Mouse (Mus musculus): Measurements from ENCODE around the gene Mthfd1l. TPM values are rescaled to one million over a fixed set of nuclear protein-coding genes. Genes with fewer than 3 reads are reported as not detected.
"Not testable (repeated sequence)": the region's sequence is repeated elsewhere in the genome, so short reads cannot be mapped to it uniquely, and the experiment has no call there.

Gene Mthfd1l
- total RNA-seq, 2 experiments from 2014 or later, result 0.72 to 0.74 TPM

DNA sequence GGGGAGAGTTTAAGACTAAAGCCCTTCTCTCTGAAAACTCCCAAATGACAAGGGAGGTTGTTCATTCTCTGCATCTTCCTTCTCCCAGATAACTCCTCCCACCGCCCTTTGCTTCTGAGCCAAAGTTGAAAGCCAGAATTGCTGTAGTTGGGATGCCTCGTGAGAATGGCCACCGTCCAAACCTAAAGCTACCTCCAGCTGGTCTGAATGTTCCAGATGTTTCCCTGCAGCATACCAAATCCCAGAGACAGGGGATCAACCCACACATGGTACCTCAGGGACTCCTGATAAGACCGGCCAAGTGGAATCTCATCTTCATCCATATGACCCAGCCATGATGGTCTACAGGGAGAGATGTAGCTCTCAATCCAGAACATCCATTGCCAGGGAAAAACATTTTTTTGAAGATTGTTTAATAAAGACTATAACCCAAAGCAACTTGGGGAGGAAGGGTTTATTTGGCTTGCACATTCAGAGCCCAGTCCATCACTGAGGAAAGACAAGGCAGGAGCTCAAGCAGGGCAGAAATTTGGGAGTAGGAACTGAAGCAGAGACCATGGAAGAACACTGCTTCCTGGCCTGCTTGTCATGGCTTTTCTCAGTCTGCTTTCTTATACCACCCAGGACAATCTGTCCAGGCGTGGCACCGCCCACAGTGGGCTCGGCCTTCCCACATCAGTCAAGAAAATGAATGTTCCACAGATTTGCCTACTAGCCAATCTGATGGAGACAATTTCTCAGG lies 206.3 kb downstream of the Mthfd1l start:
- intact Hi-C loops (cut with DNase I), result no loop called here
- peak in 1 of 2 experiments; percentile 33 for DNase-seq

DNA sequence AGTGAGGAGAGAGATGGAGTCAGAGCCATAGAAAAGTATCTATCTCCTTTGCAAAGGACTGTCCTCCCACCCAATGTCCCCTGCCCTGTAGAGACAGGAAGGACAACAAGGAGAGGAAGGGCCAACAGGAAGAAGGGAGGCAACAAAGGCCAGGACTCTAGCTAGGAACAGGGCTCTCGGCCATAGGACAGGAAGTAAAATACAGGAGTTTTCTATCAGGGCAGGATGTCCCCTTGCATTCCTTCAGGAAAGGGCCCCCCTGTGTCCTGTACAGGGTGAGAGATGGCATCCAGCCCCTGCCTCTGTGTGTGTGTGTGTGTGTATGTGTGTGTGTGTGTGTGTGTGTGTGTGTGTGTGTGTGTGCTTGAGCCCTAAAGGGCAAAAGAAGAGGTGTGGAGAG lies 209.0 kb downstream of the Mthfd1l start:
- intact Hi-C loops (cut with DNase I), result no loop called here
- no peak for DNase-seq

DNA sequence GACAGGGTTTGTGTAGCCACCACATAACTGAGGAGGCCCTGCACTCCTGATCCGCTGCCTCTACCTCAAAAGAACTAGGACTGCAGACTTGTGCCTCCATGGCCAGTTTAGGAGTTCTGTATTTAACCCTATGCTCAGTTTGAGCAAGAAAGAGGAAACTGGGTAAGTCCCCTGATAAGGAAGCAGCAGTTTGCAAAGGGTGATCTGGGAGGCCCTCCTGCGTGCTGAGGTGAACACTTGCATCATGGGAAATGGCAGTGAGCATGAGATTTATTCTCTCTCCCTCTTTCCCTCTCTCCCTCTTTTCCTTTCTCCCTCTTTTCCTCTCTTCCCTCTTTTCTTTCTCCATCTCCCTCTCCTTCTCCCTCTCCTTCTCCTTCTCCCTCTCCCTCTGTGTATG lies 209.5 kb downstream of the Mthfd1l start:
- intact Hi-C loops (cut with DNase I), result no loop called here
- DNase-seq, result no peak

DNA sequence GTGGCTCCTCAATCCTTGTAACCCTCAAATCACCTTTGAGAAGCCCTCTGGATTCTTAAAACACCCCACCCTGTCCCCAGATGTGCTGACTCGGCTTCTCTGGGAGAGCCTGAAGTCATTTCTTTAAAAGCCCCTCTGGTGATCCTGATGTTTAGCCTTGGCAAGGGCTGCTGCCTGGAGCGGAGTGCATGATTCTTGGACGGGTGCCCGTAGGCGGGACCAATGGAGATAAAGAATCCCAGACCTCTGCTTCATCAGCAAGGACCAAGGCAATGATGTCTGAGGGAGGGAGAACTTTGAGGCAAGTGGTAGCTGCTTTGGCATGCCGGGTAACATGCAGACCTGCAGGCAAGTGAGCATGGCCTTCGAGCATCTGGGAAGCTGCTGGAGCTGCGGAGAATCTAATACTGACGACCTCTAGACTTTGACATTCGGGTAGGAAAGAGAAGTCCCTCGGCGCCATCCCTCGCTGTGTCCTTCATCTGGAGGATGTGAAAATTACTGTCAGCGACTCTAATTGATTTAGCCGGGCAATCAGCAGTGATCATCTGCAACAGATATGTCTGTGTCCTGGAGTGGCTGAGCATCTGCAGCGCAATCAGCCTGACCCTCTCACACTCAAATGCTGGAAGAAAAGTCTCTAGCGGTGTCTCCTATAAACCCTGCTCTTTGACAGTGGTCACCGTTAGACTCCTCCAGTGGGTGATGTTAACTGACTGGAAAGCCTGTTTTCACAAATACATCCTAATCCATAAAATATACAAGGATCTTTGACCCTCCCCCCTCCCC lies 215.9 kb downstream of the Mthfd1l start:
- intact Hi-C loops (cut with DNase I), result no loop called here
- DNase-seq, result peak; percentile 44 to 50

DNA sequence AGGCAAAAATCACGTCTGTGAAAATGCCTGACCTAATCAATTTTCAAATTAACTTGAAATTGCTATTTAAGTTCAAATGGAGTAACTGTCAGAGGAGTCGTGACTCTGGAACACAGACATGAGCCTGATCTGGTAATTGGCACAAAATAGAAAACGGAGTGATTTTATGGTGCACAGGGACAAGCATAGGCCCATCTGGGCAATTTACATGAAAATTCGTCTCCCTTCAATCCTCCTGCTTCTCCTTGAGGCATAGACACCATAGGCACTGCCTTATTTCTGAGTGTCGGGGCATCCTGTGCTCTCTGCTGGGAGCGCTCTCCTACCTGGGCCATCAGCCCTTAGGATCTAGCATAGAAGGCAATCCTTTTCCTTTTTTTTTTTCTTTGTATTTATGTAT lies 216.5 kb downstream of the Mthfd1l start:
- DNase-seq, result no peak
- intact Hi-C loops (cut with DNase I), result no loop called here

DNA sequence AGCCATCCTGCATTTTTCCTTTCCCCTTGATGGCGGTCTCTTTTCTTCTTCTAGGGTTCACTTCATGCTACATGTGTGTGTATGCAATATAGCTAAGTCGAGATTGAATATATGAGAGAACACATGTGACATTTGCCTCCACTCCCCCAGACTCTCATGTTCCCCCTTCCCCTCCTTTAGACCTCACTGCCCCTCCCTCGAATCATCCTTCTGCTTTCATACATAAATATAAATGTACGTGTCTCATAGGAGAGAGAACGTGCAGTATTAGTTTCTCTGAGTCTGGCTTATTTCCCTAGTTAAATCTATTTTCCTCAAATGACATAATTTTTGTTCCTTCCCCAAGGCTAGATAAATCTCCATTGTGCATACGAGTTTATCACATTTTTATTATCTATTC lies 226.1 kb downstream of the Mthfd1l start:
- DNase-seq, result no peak
- intact Hi-C loops (cut with DNase I), result no loop called here

DNA sequence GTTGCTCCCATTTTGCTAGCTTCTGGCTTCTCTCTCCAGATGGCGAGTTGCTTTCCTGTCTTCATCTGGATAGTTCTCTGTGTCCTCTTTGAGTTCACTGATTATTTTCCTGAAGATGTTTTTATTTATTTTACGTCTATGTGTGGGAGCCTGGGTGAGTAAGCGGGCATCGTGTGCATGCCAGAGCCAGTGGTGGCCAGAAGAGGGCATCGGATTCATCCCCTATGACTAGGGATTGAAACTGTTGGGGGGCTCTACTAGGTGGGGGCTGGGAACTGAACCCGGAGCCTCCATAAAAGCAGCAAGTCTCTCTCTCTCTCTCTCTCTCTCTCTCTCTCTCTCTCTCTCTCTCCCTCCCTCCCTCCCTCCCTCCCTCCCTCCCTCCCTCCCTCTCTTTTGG lies 227.0 kb downstream of the Mthfd1l start:
- intact Hi-C loops (cut with DNase I), result no loop called here
- DNase-seq, result no peak

DNA sequence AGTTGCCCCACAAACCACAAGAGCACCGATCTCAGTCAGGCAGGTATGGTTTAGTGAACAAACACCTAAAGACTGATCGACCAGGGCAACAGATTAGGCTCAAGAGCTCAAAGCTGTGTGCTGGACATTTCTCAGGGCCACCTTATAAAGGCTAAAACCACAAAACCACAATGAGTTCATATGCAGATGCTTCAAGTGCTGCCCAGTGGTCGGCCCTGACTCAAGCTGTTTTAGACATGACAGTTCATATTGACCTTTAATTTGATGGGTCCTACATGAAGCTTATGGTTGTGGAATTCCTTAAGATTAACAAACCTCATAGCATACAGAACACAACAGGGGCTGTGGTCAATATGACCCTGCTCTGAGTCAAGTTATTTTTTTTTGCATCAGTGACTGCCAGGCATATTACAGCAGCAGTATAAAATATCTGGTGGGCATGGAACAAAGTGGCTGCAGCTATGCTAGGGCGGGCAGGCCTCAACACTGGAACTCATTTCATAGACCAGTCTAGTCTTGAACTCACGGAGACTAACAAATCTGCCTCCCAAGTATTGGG lies 227.7 kb downstream of the Mthfd1l start:
- intact Hi-C loops (cut with DNase I), result no loop called here
- no peak for DNase-seq

DNA sequence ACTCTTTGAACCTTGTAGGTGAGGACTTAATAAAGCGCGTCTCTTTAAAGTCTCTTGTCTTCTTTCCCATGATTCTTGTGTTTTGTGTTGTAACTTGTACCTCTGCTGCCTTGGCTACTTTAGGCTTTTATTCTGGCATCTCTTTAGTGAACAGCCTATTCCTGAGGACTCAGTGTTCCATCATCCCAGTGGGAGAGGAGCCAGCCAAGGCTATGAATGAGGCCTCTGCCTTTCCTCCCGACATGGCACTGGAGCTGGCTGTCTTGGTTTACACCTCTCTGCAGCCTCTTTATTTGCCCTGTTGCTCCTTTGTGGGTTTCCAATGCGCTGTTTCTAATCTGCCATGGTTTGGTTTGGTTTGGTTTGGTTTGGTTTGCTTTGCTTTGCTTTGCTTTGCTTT lies 228.2 kb downstream of the Mthfd1l start:
- no peak for DNase-seq
- intact Hi-C loops (cut with DNase I), result no loop called here

DNA sequence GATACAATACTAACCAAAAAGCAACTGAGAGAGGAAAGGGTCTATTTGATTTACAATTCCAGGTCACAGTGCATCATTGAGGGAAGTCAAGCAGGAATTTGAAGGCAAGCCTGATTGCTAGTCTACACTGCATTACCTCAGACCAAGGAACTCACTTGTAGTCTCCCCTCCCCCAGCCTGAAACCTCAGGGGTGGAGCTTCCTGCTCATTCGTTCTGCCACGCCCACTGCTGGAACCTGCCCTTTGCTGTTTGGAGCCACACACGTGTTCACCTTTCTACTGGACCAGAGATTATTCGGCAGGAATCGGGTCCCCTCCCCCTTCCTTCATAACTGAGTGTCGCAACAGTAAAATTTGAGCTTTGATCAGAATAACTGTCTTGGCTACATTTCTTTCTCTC lies 230.7 kb downstream of the Mthfd1l start:
- DNase-seq; intact Hi-C loops (cut with DNase I): not testable (repeated sequence)

DNA sequence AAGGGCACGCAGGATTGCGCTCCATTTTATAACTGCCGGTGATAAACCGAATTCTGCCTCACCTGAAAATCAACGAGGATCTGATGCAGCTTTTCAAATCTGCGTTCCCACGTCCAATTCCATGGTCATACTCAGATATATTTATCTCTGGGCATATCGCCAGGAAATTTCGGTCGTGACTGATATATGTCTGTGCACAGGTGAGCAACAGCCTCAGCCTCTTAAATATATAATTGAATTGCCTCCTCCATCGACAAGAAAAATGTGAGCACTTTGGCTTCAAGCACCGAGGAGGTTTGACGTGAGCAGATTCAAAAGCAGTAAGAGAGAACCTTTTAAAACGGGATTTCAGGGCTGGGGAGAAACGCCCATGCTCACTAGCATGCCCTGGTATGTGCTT lies 236.1 kb downstream of the Mthfd1l start:
- no peak for DNase-seq
- intact Hi-C loops (cut with DNase I), result no loop called here

DNA sequence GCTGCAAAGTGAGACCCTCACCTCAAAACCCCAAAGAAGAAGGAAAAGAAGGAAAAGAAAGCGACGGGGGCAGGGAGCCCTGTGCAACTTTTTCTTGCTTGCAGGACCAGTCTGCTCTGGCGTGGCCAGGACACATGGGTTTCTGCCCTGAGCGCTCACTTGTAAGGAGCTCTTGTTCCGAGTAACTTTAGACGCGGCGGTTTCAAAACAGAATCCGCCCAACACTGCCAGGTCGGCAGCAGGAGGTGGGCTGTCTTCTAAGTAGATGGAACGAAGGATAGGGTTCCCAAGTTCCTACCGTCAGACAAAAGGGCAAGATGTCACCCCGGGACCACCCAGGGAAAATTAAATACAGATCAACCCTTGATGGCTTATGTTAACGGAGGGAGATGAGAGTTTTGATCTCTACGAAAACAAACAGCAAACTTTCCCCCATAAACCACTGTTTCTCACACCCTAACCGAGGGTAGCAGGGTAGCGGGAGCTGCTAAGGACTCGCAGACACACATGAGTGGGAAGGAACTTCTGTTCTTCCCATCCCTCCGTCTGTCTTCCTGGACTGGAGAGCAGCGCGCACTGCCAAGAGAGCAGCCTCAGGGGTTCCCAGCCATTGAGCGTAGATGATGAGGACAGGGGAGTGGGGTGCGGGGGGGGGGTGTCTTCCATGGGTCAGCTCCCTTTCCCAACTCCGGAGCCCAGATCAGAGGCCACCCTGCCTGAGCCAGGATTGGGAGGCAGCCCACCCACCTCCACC lies 237.6 kb downstream of the Mthfd1l start:
- intact Hi-C loops (cut with DNase I), result no loop called here
- no peak for DNase-seq

DNA sequence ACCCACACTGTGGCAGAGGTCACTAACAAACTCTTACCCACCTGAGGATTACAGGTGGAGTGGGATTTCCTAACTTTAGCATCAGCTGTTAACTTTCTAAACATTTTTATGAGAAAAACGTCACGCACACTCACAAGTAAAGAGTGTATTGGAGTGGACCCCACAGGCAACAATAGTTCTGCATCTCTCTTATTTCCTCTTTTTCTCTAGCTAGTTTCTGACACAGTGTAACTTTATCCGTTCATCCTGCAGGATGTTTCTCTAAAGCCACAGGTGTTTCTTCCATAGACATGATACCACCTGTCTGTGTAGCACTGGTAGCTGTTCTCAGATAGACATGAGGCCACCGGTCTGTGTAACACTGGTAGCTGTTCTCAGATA lies 238.1 kb downstream of the Mthfd1l start:
- no peak for DNase-seq
- intact Hi-C loops (cut with DNase I), result no loop called here

Other genes with a start within 250 kb of the Mthfd1l start
- 1 to 10 TPM; 2.2 to 4.4 TPM for gene Plekhg1, start 232.8 kb upstream of the Mthfd1l start, total RNA-seq (2021)

All from gastrocnemius, postnatal 36 days (tissue).